Mouse (Mus musculus) brain, embryonic 14.5 days (tissue): ENCODE measurements around the gene Aldh18a1.

ENCODE experiments used
- CTCF ChIP-seq: fragments of 200-500 bp; IDR thresholded peaks from 2 replicates; pipeline ENCODE4 v1.5.1; 2012; ENCODE audit warnings: inconsistent platforms, mild to moderate bottlenecking, moderate library complexity, borderline replicate concordance; ENCODE audit not compliant: insufficient read depth, insufficient read length; ENCODE audit errors: extremely low read depth
- POLR2A ChIP-seq: fragments of 200-500 bp; IDR thresholded peaks from 2 replicates; pipeline ENCODE4 v1.6.1; 2012; ENCODE audit warnings: mild to moderate bottlenecking, inconsistent platforms, borderline replicate concordance; ENCODE audit not compliant: poor library complexity, insufficient read depth, insufficient read length, severe bottlenecking; ENCODE audit errors: extremely low read depth

- TF ChIP-seq CTCF (no peak), POLR2A (no peak)
Measured at GRCm38 (mm10) chr19:40520403-40520802, 67.9 kb downstream of the Aldh18a1 start.
